Mouse (Mus musculus) midbrain, embryonic 14.5 days (tissue): ENCODE data around the gene Myo15b. TPM values are rescaled to one million over a fixed set of nuclear protein-coding genes. Genes with fewer than 3 reads are reported as not detected.

Source experiments
- ATAC-seq: fragments of 200-750 bp; cut with Nextera tagmentation; 2 replicates; pipeline ENCODE4 v1.8.0; 2017; ENCODE audit warnings: moderate number of reproducible peaks, moderate library complexity; ENCODE audit not compliant: low FRiP score, low TSS enrichment
- DNase-seq: peaks from one replicate; pipeline ENCODE4 v3.0.0-alpha.2; 2015
- H3K27ac ChIP-seq: fragments of 300-500 bp; sonication (generic); replicated peaks from 2 replicates; pipeline ENCODE4 v1.5.1; 2014; ENCODE audit warnings: mild to moderate bottlenecking, low read depth, low read length, moderate library complexity
- H3K27me3 ChIP-seq: fragments of 300-500 bp; sonication (generic); 2 replicates; pipeline ENCODE4 v1.6.1; 2014; ENCODE audit warnings: low read length, control low read depth, mixed read lengths; ENCODE audit not compliant: control insufficient read depth, insufficient read depth
- H3K36me3 ChIP-seq: fragments of 300-500 bp; sonication (generic); 2 replicates; pipeline ENCODE4 v1.6.1; 2014; ENCODE audit warnings: low read length, control low read depth; ENCODE audit not compliant: control insufficient read depth, insufficient read depth
- H3K4me1 ChIP-seq: fragments of 300-500 bp; sonication (generic); 2 replicates; pipeline ENCODE4 v1.6.1; 2014; ENCODE audit warnings: mild to moderate bottlenecking, antibody characterized with exemption, low read length, control low read depth; ENCODE audit not compliant: control insufficient read depth, insufficient read depth
- H3K4me2 ChIP-seq: fragments of 300-500 bp; sonication (generic); 2 replicates; pipeline ENCODE4 v1.6.1; 2014; ENCODE audit warnings: mild to moderate bottlenecking, low read length, moderate library complexity
- H3K4me3 ChIP-seq: fragments of 300-500 bp; sonication (generic); replicated peaks from 2 replicates; pipeline ENCODE4 v1.5.1; 2014; ENCODE audit warnings: low read depth, low read length
- H3K9ac ChIP-seq: fragments of 300-500 bp; sonication (generic); replicated peaks from 2 replicates; pipeline ENCODE4 v1.6.1; 2014; ENCODE audit warnings: mild to moderate bottlenecking, low read length, moderate library complexity
- H3K9me3 ChIP-seq: fragments of 300-500 bp; sonication (generic); 2 replicates; pipeline ENCODE4 v1.6.1; 2016; ENCODE audit warnings: low read length, control low read depth, mixed read lengths; ENCODE audit not compliant: control insufficient read depth
- WGBS: fragments of 180-500 bp; shearing (Covaris S2); extraction: QIAGEN DNeasy Blood & Tissue Kit; methylation state at CpG from one replicate; pipeline ENCODE4 v1.1.7; 2014; 5-methylcytosine and 5-hydroxymethylcytosine counted together
- polyA plus RNA-seq: library from polyadenylated mRNA; unstranded; fragments of >200 nt; fragmentation: Nextera tagmentation; extraction: Ambion mirVana; gene quantifications from 2 replicates; pipeline ENCODE4 v1.2.1, GENCODE M21; 2014

Gene Myo15b
- polyA plus RNA-seq, 1 experiment from 2014 or later, result not detected

DNA sequence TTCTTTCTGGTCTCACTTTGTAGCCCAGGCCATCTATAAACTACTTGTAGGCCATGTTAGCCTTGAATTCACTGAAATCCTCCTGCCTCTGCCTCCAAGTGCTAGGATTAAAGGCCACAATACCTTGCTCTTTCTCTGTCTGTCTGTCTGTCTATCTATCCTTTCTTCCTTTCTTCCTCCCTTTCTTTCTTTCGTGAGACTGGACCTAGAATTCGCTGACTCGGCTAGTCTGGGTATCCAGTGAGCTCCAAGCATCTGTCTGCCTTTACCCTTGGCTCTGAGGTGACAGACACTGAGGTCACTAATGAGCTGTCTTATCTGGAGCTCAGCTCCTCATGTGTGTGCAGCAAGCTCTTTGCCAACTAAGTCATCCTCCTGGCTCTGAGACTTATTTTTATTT lies 17.7 kb downstream of the Myo15b start:
- Histone ChIP-seq H3K9ac (no peak overlapping the region), H3K9me3 (no peaks in the 10 kb centered on the region), H3K27me3 (no peaks in the 10 kb centered on the region), H3K27ac (no peak overlapping the region), H3K4me2 (no peak overlapping the region), H3K4me3 (no peak overlapping the region), H3K4me1 (no peaks in the 10 kb centered on the region), H3K36me3 (no peaks in the 10 kb centered on the region)
- ATAC-seq (no peak), DNase-seq (no peak)
- WGBS, result 86% methylated on average over 3 of the region's 3 CpGs

- no peaks in the 10 kb centered on the region for H3K9me3 ChIP-seq
- no peak overlapping the region for H3K4me3 ChIP-seq
- H3K4me1 ChIP-seq, result no peaks in the 10 kb centered on the region
- ATAC-seq (no peak), DNase-seq (no peak)
- no peaks in the 10 kb centered on the region for H3K27me3 ChIP-seq
- H3K27ac ChIP-seq, result no peak overlapping the region
- no peak overlapping the region for H3K4me2 ChIP-seq
- 79% methylated on average over 5 of the region's 5 CpGs for WGBS
- H3K9ac ChIP-seq, result no peak overlapping the region
- no peaks in the 10 kb centered on the region for H3K36me3 ChIP-seq
Observed at GRCm38 (mm10) chr11:115876438-115876837, 18.2 kb downstream of the Myo15b start.

DNA sequence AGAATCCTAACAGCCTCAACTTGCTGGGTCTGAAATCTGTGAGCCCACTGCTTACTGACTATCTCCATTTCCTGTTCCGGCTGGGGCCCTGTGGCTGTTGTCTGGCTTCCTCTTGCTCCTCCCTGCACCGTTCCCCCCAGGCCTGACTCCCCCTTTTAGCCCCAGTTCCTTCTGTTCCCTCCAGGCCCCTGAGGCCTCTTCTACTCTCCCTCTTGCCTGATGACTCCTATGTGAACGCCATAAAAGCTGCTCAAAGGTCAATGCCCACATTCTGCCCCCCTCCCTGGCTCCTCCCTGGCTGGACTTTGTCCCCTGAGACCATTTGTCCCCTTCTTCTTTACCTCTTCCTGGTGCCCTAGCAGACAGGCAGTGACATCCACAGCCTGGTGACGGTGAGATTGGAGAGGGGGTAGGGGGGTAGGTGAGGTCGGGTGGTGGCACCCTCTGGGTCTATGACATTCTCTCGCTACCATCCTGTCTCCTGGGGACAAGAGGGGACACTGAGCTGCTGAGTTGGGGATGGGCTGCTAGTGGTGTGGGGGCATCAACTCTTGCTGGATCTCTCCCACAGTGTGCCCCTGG lies 19.1 kb downstream of the Myo15b start:
- Histone ChIP-seq H3K4me3 (no peak overlapping the region), H3K4me2 (no peak overlapping the region), H3K4me1 (no peaks in the 10 kb centered on the region), H3K9me3 (no peaks in the 10 kb centered on the region), H3K36me3 (no peaks in the 10 kb centered on the region), H3K27me3 (no peaks in the 10 kb centered on the region), H3K9ac (no peak overlapping the region), H3K27ac (no peak overlapping the region)
- 72% methylated on average over 6 of the region's 6 CpGs for WGBS
- DNase-seq (no peak), ATAC-seq (no peak)

DNA sequence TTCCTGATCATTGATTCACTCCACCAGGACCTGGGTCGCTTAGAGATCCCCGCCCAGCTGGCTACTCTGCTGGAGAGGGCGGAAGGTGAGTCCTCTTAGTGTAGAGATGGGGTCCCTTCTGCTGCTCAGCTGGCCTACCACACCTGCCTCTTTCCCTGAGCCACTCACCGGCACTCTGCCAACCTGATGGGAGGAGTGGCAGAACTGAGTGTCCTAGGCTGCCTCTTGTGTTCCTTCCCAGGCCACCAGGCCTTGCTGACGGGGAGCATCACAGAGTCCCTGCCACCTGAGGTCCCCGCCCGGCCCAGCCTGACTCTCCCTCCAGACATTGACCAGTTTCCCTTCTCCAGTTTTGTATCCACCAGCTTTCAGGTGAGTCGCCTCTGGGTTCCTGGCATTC lies 19.9 kb downstream of the Myo15b start:
- H3K4me3 ChIP-seq, result no peak overlapping the region
- WGBS, result 73% methylated on average over 8 of the region's 8 CpGs
- no peaks in the 10 kb centered on the region for H3K4me1 ChIP-seq

DNA sequence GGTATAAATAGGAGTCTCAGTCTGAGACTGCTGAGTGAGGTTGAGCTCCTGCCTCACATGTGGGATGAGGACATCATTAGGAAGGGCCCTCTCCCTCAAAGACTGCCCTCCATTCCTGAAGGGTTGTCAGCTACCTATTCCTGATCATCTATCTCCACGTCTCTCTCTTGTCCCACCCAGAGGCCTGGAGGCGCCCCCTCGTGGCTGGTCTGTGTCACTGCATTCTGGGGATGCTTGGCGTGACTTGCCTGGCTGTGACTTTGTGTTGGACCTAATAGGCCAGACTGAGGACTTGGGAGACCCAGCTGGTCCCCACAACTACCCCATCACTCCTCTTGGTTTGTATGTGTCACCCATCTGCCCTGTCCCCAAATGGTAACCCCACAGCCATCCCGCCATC lies 22.8 kb downstream of the Myo15b start:
- H3K9me3 ChIP-seq, result no peaks in the 10 kb centered on the region
- no peak for DNase-seq

More for the DNA sequence above, 19.9 kb downstream of the Myo15b start:
- no peaks in the 10 kb centered on the region for H3K9me3 ChIP-seq
- DNase-seq, result no peak
- no peaks in the 10 kb centered on the region for H3K36me3 ChIP-seq
- ATAC-seq, result no peak
- no peaks in the 10 kb centered on the region for H3K27me3 ChIP-seq
- no peak overlapping the region for H3K9ac ChIP-seq
- H3K4me2 ChIP-seq, result no peak overlapping the region
- H3K27ac ChIP-seq, result no peak overlapping the region

GRCm38 (mm10) chr11:115883251-115883650 lies 25.0 kb downstream of the Myo15b start:
- Histone ChIP-seq H3K4me1 (no peaks in the 10 kb centered on the region), H3K9ac (no peak overlapping the region), H3K27ac (no peak overlapping the region), H3K36me3 (no peaks in the 10 kb centered on the region), H3K4me3 (no peak overlapping the region), H3K27me3 (no peaks in the 10 kb centered on the region), H3K9me3 (no peaks in the 10 kb centered on the region), H3K4me2 (no peak overlapping the region)
- DNase-seq (no peak), ATAC-seq (no peak)
- WGBS, result 33% methylated on average over 15 of the region's 17 CpGs

More for the DNA sequence above, 22.8 kb downstream of the Myo15b start:
- Histone ChIP-seq H3K36me3 (no peaks in the 10 kb centered on the region), H3K4me2 (no peak overlapping the region), H3K27me3 (no peaks in the 10 kb centered on the region), H3K4me1 (no peaks in the 10 kb centered on the region), H3K27ac (no peak overlapping the region), H3K4me3 (no peak overlapping the region), H3K9ac (no peak overlapping the region)
- ATAC-seq, result no peak
- 26% methylated on average over 5 of the region's 5 CpGs for WGBS

GRCm38 (mm10) chr11:115884361-115884760 lies 26.2 kb downstream of the Myo15b start:
- Histone ChIP-seq H3K36me3 (no peaks in the 10 kb centered on the region), H3K27me3 (no peaks in the 10 kb centered on the region), H3K4me2 (no peak overlapping the region), H3K4me3 (no peak overlapping the region), H3K9ac (no peak overlapping the region), H3K9me3 (no peaks in the 10 kb centered on the region), H3K27ac (no peak overlapping the region), H3K4me1 (no peaks in the 10 kb centered on the region)
- 94% methylated on average over 3 of the region's 3 CpGs for WGBS
- ATAC-seq (no peak), DNase-seq (no peak)

- H3K36me3 ChIP-seq, result no peaks in the 10 kb centered on the region
- no peaks in the 10 kb centered on the region for H3K9me3 ChIP-seq
- ATAC-seq (no peak), DNase-seq (no peak)
- no peak overlapping the region for H3K27ac ChIP-seq
- no peaks in the 10 kb centered on the region for H3K4me1 ChIP-seq
- H3K9ac ChIP-seq, result no peak overlapping the region
- no peaks in the 10 kb centered on the region for H3K27me3 ChIP-seq
- no peak overlapping the region for H3K4me3 ChIP-seq
- 70% methylated on average over 11 of the region's 11 CpGs for WGBS
- no peak overlapping the region for H3K4me2 ChIP-seq
Observed at GRCm38 (mm10) chr11:115885281-115885680, 27.1 kb downstream of the Myo15b start.

- Histone ChIP-seq H3K4me1 (no peaks in the 10 kb centered on the region), H3K27ac (no peak overlapping the region), H3K9me3 (no peaks in the 10 kb centered on the region), H3K4me2 (no peak overlapping the region), H3K36me3 (no peaks in the 10 kb centered on the region), H3K9ac (no peak overlapping the region), H3K27me3 (no peaks in the 10 kb centered on the region), H3K4me3 (no peak overlapping the region)
- 89% methylated on average over 11 of the region's 11 CpGs for WGBS
- DNase-seq, result no peak
- no peak for ATAC-seq
Observed at GRCm38 (mm10) chr11:115886446-115886845, 28.2 kb downstream of the Myo15b start.
